Mouse (Mus musculus) C2C12 (cell line): ENCODE measurements around the gene Ccdc38. TPM values are rescaled to one million over a fixed set of nuclear protein-coding genes. Genes with fewer than 3 reads are reported as not detected.

Experiments
- H3K27me3 ChIP-seq: one replicate; pipeline ENCODE4 v1.6.1; 2011; ENCODE audit not compliant: control insufficient read depth, insufficient read depth, insufficient read length
- H3K36me3 ChIP-seq: one replicate; pipeline ENCODE4 v1.6.1; 2011; ENCODE audit not compliant: control insufficient read depth, insufficient read depth
- H3K4me3 ChIP-seq: one replicate; pipeline ENCODE4 v1.5.1; 2011; ENCODE audit warnings: mild to moderate bottlenecking, control low read depth; ENCODE audit not compliant: poor library complexity, insufficient read depth, severe bottlenecking
- H3K79me2 ChIP-seq: one replicate; pipeline ENCODE4 v1.6.1; 2011; ENCODE audit not compliant: control insufficient read depth, insufficient read depth
- H3K79me3 ChIP-seq: one replicate; pipeline ENCODE4 v1.6.1; 2011; ENCODE audit warnings: low read depth, control low read depth
- H3ac ChIP-seq: one replicate; pipeline ENCODE3; 2011; ENCODE audit warnings: low read depth; ENCODE audit not compliant: control insufficient read depth, insufficient read length
- CEBPB ChIP-seq: IDR thresholded peaks from one replicate; pipeline ENCODE4 v1.6.1; 2011; ENCODE audit warnings: low read depth, mild to moderate bottlenecking, control low read depth, moderate library complexity
- CTCF ChIP-seq: IDR thresholded peaks from one replicate; pipeline ENCODE4 v1.5.1; 2011; ENCODE audit not compliant: control insufficient read depth, insufficient read depth, insufficient read length
- FOSL1 ChIP-seq: IDR thresholded peaks from one replicate; pipeline ENCODE4 v1.8.0; 2011; ENCODE audit warnings: mild to moderate bottlenecking, low read length; ENCODE audit not compliant: poor library complexity, insufficient read depth, severe bottlenecking
- MAX ChIP-seq: IDR thresholded peaks from one replicate; pipeline ENCODE4 v1.6.1; 2011; ENCODE audit warnings: mild to moderate bottlenecking, control low read depth
- MYOD1 ChIP-seq: IDR thresholded peaks from one replicate; pipeline ENCODE4 v1.6.1; 2011; ENCODE audit warnings: low read depth; ENCODE audit not compliant: control insufficient read depth, insufficient read length
- MYOG ChIP-seq: IDR thresholded peaks from one replicate; pipeline ENCODE4 v1.6.1; 2011; ENCODE audit not compliant: control insufficient read depth, insufficient read length; ENCODE audit errors: extremely low read depth
- USF1 ChIP-seq: IDR thresholded peaks from one replicate; pipeline ENCODE4 v1.6.1; 2011; ENCODE audit warnings: low read depth, mild to moderate bottlenecking, control low read depth, moderate library complexity
- polyA plus RNA-seq: library from polyadenylated mRNA; unstranded; fragments of >200 nt; fragmentation: generic; extraction: Trizol; gene quantifications from one replicate; pipeline ENCODE4 v1.2.1, GENCODE M21; 2012; ENCODE audit warnings: missing spikeins

Gene Ccdc38
- polyA plus RNA-seq, 1 experiment: 0.08 TPM

- H3K79me2 ChIP-seq: no peaks in the 10 kb centered on the region
- no peak overlapping the region for H3ac ChIP-seq
- TF ChIP-seq FOSL1 (no peak), USF1 (no peak), MYOG (no peak), MYOD1 (no peak), MAX (no peak), CEBPB (no peak), CTCF (no peak)
- no peaks in the 10 kb centered on the region for H3K36me3 ChIP-seq
- no peak overlapping the region for H3K4me3 ChIP-seq
- no peaks in the 10 kb centered on the region for H3K79me3 ChIP-seq
- no peaks in the 10 kb centered on the region for H3K27me3 ChIP-seq
These were observed 34.5 kb downstream of the Ccdc38 start for GRCm38 (mm10) chr10:93574966-93575365.

- Histone ChIP-seq H3K27me3 (no peaks in the 10 kb centered on the region), H3ac (no peak overlapping the region), H3K79me3 (no peaks in the 10 kb centered on the region), H3K36me3 (peaks cover 5% of the 10 kb centered on the region), H3K79me2 (no peaks in the 10 kb centered on the region), H3K4me3 (no peak overlapping the region)
- TF ChIP-seq MAX (no peak), USF1 (no peak), FOSL1 (no peak), MYOG (no peak), CEBPB (no peak), CTCF (no peak), MYOD1 (no peak)
These were observed 35.5 kb downstream of the Ccdc38 start for GRCm38 (mm10) chr10:93575960-93576359.

- H3K27me3 ChIP-seq: no peaks in the 10 kb centered on the region
- H3K79me3 ChIP-seq: no peaks in the 10 kb centered on the region
- H3K36me3 ChIP-seq: peaks cover 19% of the 10 kb centered on the region
- H3K4me3 ChIP-seq: no peak overlapping the region
- no peaks in the 10 kb centered on the region for H3K79me2 ChIP-seq
- no peak overlapping the region for H3ac ChIP-seq
- TF ChIP-seq CTCF (peak; percentile 58), MYOG (no peak), MYOD1 (no peak), CEBPB (no peak), FOSL1 (no peak), USF1 (no peak), MAX (no peak)
These were observed 36.9 kb downstream of the Ccdc38 start for GRCm38 (mm10) chr10:93577271-93577886.

- H3K4me3 ChIP-seq: peak overlapping the region; percentile 72
- H3K27me3 ChIP-seq: no peaks in the 10 kb centered on the region
- H3ac ChIP-seq: peak overlapping the region; percentile 89
- H3K79me2 ChIP-seq: peaks cover 54% of the 10 kb centered on the region
- H3K79me3 ChIP-seq: peaks cover 41% of the 10 kb centered on the region
- H3K36me3 ChIP-seq: peaks cover 35% of the 10 kb centered on the region
- TF ChIP-seq MYOG (no peak), MAX (no peak), CEBPB (no peak)
These were observed 48.4 kb downstream of the Ccdc38 start for GRCm38 (mm10) chr10:93588796-93589195.

- peak within 1 kb of the TSS; percentile 89 for H3ac ChIP-seq
- peaks cover 30% of the 10 kb centered on the region for H3K36me3 ChIP-seq
- peak within 1 kb of the TSS; percentile 72 for H3K4me3 ChIP-seq
- TF ChIP-seq FOSL1 (no peak), USF1 (no peak), MYOD1 (no peak), MYOG (no peak), CEBPB (no peak), CTCF (no peak), MAX (no peak)
- H3K79me2 ChIP-seq: peaks cover 51% of the 10 kb centered on the region
- H3K27me3 ChIP-seq: no peaks in the 10 kb centered on the region
- peaks cover 41% of the 10 kb centered on the region for H3K79me3 ChIP-seq
These were observed 48.9 kb downstream of the Ccdc38 start, which contains the start of gene Snrpf for GRCm38 (mm10) chr10:93589281-93589848. TSS of gene Snrpf (minus strand) at chr10:93589706.

GRCm38 (mm10) chr10:93592456-93592855 lies 52.0 kb downstream of the Ccdc38 start:
- H3K79me2 ChIP-seq: peaks cover 21% of the 10 kb centered on the region
- no peak overlapping the region for H3ac ChIP-seq
- H3K79me3 ChIP-seq: peaks cover 18% of the 10 kb centered on the region
- H3K4me3 ChIP-seq: no peak overlapping the region
- no peaks in the 10 kb centered on the region for H3K27me3 ChIP-seq
- H3K36me3 ChIP-seq: peaks cover 3% of the 10 kb centered on the region
- TF ChIP-seq CTCF (no peak), CEBPB (no peak), FOSL1 (no peak)
